Mouse (Mus musculus) layer of hippocampus, adult 8-10 months (tissue): ENCODE data around the gene Cdcp2. TPM values are rescaled to one million over a fixed set of nuclear protein-coding genes. Genes with fewer than 3 reads are reported as not detected.
A peak's percentile ranks its signal among the peaks of the same experiment; 100 is the strongest.

Source experiments
- DNase-seq, 2 experiments: peaks; one replicate each; pipeline ENCODE4 v3.0.0; 2022; ENCODE audit warnings: low spot score in 2 of 2
- total RNA-seq, 4 experiments: library from RNA; stranded (reverse); gene quantifications; 2 replicates each; pipeline ENCODE4 v1.2.4; 2022

Cdcp2 gene
- total RNA-seq, 4 experiments from 2014 or later = not detected

DNA sequence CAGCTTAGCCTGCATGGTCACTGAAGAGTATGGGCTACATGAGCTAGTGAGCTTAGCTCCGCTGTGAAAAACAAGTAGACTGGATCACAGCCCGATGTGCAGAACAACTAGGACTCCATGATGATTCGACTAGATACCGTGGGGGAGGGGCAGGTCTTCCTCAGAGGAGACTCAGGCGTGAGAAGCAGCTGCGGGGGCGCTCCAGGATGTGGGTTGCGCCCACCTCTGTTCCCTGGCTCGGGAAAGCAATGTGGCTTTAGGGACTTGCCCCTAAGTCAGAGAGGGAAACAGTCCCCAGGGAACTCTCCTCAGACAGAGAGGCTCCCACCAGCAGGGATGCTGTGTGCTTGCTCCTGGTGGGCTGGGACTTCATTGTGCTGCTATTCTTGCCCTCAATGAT lies 33.8 kb downstream of the Cdcp2 start:
- no peak for DNase-seq

DNA sequence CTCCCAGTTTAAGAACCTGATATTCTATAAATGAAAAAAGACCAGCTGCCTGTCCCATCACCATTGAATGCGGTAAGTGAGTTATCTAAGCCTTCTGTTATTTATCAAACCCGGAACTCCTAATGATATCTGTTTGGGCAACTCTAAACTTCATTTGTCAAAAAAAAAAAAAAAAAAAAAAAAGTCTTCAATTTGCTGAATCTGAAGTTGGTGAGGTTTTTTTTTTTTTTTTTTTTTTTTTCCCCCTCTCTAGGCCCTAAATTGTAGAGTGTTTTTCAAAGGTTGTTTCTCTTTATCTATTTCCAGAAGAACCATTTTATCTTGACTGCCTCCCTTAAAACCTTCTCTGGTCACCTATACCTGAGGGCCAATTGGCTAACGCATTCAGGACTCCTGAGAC lies 38.2 kb downstream of the Cdcp2 start:
- DNase-seq = no peak

DNA sequence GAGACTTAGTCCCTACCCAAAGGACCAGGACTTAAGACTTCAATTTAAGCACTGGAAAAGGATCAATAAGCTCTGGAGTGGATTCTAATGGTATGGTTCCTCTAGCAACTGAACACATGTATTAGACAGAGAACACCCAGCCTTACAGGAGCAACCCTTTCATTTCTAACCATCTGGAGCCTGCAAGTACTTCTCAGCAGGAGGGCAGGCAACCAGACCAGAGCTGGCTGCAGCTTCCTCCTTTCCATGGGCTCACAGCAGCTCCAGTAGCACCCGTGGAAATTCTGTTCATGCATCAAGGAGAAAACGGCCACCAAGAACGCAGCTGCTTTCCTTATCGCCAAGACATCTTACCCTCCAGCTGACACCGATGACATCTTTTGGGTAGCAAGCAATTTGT lies 39.0 kb downstream of the Cdcp2 start:
- DNase-seq = no peak

DNA sequence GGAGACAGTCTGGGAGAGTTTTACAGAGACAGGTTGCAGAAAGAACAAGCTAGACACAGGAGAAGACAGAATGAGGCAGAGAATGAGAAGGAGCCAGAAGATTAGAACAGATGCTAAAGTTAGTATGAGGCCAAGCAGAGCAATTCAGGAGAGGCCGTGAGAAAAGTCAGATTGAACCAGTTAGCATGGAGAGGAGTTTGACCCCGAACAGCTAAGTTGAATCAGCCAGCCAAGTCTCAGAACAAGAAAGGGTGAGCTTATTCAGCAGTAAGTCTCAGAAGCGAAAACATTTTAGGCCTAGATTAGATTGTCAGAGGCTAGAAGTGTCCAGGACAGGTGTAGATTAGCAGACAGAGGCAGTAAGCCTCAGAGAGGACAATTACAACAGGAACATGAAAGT lies 39.8 kb downstream of the Cdcp2 start:
- no peak for DNase-seq

DNA sequence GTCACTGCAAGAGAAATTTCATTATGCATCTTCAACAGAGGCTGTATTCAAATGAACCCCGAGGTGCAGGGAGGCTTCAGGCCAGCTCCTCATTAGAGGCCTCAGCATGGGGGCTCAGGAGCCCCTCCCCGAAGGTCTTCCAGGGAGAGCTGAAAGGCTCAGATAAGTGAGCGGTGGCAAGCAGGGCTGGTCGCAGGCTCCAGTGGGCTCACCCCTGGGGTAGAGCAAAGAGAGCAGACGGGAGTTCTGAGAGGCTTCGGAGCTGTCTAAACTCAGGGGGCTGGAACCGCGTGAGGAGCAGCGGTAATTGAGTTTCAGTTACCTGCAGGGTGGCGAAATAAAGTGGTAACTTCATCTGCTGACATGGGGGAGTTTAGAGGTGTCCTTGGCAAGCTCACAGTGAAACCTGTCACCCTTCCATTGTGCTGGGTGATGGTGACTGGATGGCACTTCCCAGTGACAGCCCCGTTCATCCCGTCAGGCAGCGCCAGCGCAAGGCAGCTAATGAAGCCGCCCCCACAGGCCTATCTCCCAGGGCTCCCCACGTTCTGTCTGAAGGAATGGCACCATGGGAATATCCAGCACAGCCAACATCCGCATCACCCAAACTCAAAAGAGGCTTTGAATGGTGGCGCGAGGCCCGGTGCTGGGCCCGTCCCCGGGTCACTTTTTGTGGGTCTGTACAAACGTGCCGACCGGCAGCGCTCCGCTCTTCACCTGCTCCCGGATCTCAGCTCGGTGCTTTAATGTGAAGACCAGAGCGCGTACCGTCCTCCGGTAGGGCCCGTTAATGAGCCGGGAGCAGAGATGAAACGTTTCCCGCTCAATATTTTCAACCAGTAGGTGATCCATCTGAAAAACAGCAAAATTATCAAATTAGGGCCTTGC lies 42.5 kb downstream of the Cdcp2 start:
- no peak for DNase-seq

DNA sequence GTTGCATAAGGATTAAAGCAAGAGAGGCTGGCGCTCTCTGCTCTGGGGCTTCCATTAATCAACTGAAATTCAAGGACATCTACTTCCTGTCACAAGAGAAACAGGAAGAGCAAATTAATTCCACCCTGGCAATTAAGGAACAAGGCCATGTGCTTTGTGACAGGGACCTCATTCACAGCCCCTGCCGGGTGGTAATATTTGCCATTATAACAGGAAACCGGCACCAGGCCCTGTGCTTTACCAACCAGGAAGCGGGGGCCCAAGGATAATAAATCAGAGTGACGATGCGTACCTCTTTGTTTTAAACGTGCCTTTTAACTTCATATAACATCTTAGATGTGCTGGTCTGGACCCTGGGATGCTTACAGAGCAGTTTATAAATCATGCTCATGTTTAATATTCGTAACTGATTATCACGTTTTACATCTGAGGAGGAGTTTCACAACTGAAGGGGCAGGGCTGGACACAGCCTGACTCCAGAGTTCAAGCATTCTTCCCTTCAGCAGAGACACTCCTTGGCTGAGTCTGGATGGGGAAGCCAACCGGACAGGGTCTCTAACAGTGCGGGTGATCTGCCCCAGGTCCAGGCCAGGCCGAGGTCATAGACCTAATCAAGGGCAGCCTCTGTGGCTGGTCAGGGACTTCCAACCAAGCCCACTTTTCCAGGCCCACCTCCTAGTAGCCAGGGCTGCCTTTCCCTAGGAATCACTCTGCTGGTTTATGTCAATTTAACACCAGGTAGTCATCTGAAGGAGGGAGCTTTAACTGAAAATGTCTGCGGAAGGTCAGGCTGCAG lies 43.3 kb downstream of the Cdcp2 start:
- DNase-seq = no peak

DNA sequence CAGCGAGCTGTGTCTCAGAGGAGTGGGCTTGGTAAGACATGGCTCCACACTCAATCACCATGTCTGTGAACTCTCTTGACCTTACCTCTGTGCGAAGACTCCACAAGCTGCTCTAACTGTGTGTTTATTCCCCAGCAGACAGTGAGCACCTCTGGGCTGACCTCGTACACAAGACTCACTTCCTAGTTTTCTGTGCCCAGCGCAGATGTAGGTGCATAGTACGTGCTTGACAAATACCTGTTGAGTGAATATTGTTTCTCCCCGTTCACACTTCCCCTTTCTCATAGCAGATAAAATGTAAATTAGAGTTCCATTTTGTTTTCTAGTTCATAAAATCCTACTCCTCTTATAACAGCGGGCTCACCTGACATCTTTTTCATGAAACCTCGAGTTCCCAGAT lies 46.8 kb downstream of the Cdcp2 start:
- DNase-seq = no peak

DNA sequence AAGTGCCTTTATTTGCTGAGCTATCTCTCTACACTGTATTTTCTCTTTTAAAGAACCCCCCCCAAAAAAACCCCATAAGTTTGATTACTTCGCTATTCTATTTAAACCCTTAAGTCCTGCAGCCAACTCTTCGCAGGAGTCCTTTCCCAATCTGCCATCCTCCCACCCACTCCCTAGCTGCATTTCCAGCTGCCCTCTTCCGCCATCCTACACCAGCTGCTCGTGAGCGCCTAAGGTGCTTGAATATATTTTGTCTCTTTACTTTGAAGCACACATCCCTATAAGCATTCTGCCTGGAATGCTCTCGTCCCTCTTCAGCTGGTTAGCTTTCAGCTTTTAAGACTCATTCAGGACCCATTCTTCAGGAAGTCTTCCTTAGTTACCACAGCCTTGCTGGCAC lies 54.3 kb downstream of the Cdcp2 start:
- DNase-seq = peak in 1 of 2 experiments; percentile 41

DNA sequence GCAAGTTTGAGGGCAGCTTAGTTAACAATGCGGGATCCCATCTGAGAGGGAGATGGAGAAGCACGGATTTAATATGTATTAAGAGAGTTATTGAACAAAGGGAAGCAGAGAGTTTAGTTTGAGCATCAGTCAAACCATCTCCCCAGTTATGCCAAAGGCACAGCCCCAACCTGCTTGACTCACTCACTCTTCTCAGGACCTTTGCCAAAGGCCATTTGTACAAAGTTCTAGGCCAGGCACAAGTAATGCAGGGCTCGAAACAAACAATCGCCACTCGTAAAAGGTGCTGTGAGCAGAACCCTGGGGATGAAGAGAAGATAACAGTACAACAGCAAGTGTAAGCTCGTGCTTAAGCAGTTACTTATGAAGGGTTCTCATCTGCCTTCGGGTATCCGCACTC lies 55.9 kb downstream of the Cdcp2 start:
- no peak for DNase-seq

DNA sequence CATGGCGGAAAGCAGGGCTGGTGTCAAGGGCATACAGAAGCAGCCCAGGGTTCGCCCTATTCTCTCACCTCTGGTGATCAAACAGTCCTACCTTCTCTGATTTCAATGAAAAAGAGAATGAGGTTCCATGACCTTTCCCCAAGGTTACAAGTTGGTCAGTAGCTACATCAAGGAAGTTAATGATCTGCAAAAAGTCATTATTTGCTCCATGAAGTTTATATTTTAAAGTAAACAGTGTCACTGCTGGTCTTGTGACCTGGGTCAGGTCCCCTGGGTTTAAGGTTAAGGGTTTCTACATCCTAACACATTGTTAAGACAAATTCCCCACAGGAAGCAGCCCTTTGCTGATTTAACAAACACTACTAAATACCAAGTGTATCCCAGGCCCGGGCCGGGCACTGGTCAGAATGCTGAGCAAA lies 60.3 kb downstream of the Cdcp2 start:
- DNase-seq = no peak

DNA sequence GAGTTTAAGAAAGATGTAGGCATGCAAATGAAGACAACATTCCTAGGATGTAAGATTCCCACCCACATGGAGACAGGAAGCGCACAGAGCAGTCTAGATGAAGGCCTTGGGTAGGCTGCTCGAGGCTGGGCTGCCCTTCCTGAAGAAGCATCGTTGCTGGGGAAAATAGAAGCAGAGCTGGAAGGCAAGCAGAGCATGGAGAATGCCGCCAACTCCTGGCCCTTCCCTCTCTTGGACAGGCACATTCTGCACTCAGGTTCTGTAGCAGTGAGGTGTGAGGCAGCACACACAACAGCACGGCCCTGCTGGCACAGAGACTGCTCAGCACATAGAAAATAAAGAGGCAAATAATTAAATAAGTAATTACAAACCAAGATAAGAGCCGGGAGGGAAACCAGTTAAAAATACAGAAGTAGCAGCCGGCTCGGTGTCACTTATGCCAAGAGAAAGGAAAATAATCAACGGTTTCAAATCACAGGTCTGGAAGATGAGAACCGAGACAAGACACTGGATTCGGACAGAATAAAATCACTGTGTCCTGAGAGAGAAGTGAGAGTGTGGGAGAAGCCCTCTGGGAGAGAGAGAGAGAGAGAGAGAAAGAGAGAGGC lies 62.6 kb downstream of the Cdcp2 start:
- no peak for DNase-seq

DNA sequence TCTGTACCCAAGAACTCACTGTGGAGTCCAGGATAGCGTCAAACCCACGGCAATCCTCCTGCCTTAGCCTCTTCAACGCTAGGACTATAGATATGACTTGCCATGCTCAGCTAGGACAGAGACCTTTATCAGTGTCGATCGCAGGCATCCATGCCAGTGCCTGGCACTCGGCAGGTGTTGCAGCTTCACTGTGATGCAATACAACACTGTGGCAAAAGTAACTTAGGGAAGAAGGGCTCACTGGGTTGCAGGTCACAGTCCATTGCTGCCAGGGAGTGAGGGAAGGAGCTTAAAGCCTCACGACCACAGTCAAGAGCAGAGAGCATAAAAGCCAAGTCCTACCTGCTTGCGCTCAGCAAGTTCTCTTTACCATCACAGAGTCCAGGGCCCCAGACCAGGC lies 63.5 kb downstream of the Cdcp2 start:
- DNase-seq = no peak

Other genes with a start within 250 kb of the Cdcp2 start
- gene Ssbp3, start 186.2 kb upstream of the Cdcp2 start, total RNA-seq = 100 to 1,000 TPM; 150 to 180 (median 160) TPM
- gene Mrpl37, start 30.0 kb upstream of the Cdcp2 start, total RNA-seq = 10 to 100 TPM; 55.4 to 67.1 (median 61.9) TPM
- gene Cyb5rl, start 29.9 kb upstream of the Cdcp2 start, total RNA-seq = 10 to 100 TPM in 1 of 4 experiments, 1 to 10 TPM in 3; 6.0 to 10.5 (median 7.5) TPM
- gene Tmem59, start 81.5 kb downstream of the Cdcp2 start, total RNA-seq = 100 to 1,000 TPM; 213 to 240 (median 224) TPM
- 10 to 100 TPM; 15.9 to 18.9 (median 17.0) TPM for gene Tceanc2, start 82.2 kb downstream of the Cdcp2 start, total RNA-seq
- under 1 TPM in 1 of 4 experiments, not detected in 3; 0.29 TPM for gene Ldlrad1, start 112.3 kb downstream of the Cdcp2 start, total RNA-seq
- 10 to 100 TPM; 30.5 to 38.5 (median 34.3) TPM for gene Lrrc42, start 156.6 kb downstream of the Cdcp2 start, total RNA-seq
- 10 to 100 TPM; 18.9 to 24.1 (median 21.0) TPM for gene Hspb11, start 156.7 kb downstream of the Cdcp2 start, total RNA-seq
- gene Dio1, start 210.3 kb downstream of the Cdcp2 start, total RNA-seq = not detected
- 10 to 100 TPM; 47.8 to 56.9 (median 50.6) TPM for gene Yipf1, start 217.5 kb downstream of the Cdcp2 start, total RNA-seq